Mouse (Mus musculus) ES-Bruce4 (cell line): ENCODE results near the gene 1700123O20Rik. TPM values are rescaled to one million over a fixed set of nuclear protein-coding genes. Genes with fewer than 3 reads are reported as not detected.
A peak's percentile ranks its signal among the peaks of the same experiment; 100 is the strongest.

Source experiments
- H3K27ac ChIP-seq: 2 replicates; pipeline ENCODE4 v1.5.1; 2012; ENCODE audit warnings: low read length, inconsistent platforms; ENCODE audit not compliant: insufficient read depth
- H3K27me3 ChIP-seq: 2 replicates; pipeline ENCODE4 v1.6.1; 2012; ENCODE audit warnings: mild to moderate bottlenecking, low read length, inconsistent platforms; ENCODE audit not compliant: control insufficient read depth, poor library complexity, insufficient read depth, severe bottlenecking
- H3K36me3 ChIP-seq: 2 replicates; pipeline ENCODE4 v1.6.1; 2012; ENCODE audit warnings: inconsistent platforms, mild to moderate bottlenecking, low read length, moderate library complexity; ENCODE audit not compliant: control insufficient read depth, poor library complexity, insufficient read depth, severe bottlenecking
- H3K4me1 ChIP-seq: one replicate; pipeline ENCODE4 v1.8.1; 2011; ENCODE audit warnings: low read length; ENCODE audit not compliant: control insufficient read depth, insufficient read depth
- H3K4me3 ChIP-seq: 2 replicates; pipeline ENCODE4 v1.5.1; 2011; ENCODE audit warnings: low read depth, mild to moderate bottlenecking, low read length
- H3K9ac ChIP-seq: 2 replicates; pipeline ENCODE4 v1.6.1; 2012; ENCODE audit warnings: low read depth, mild to moderate bottlenecking, inconsistent platforms; ENCODE audit not compliant: poor library complexity, severe bottlenecking
- H3K9me3 ChIP-seq: replicated peaks from 2 replicates; pipeline ENCODE4 v1.6.1; 2012; ENCODE audit warnings: mild to moderate bottlenecking, low read length, inconsistent platforms; ENCODE audit not compliant: control insufficient read depth, poor library complexity, insufficient read depth, severe bottlenecking
- CTCF ChIP-seq: IDR thresholded peaks from one replicate; pipeline ENCODE4 v1.8.1; 2011; ENCODE audit warnings: low read depth, low read length
- EP300 ChIP-seq: IDR thresholded peaks from 2 replicates; pipeline ENCODE4 v1.6.1; 2011; ENCODE audit warnings: low read depth, low read length; ENCODE audit not compliant: insufficient read depth
- POLR2A ChIP-seq: IDR thresholded peaks from one replicate; pipeline ENCODE4 v1.8.1; 2011; ENCODE audit warnings: low read length; ENCODE audit not compliant: insufficient read depth
- polyA plus RNA-seq: library from polyadenylated mRNA; stranded (reverse); fragments of >200 nt; gene quantifications from 2 replicates; pipeline ENCODE4 v1.2.4, GENCODE M21; 2011; ENCODE audit warnings: low read depth; ENCODE audit not compliant: missing spikeins, insufficient read depth, insufficient read length

1700123O20Rik gene
- polyA plus RNA-seq, 1 experiment: 25.9 TPM

GRCm38 (mm10) chr14:54712861-54713260, 26.8 kb downstream of the 1700123O20Rik start:
- Histone ChIP-seq H3K9me3 (no peaks in the 10 kb centered on the region), H3K9ac (no peak overlapping the region), H3K27ac (no peak overlapping the region), H3K36me3 (no peaks in the 10 kb centered on the region), H3K27me3 (no peaks in the 10 kb centered on the region), H3K4me3 (no peak overlapping the region), H3K4me1 (no peaks in the 10 kb centered on the region)
- TF ChIP-seq CTCF (no peak), POLR2A (no peak), EP300 (no peak)

- Histone ChIP-seq H3K27ac (no peak overlapping the region), H3K36me3 (no peaks in the 10 kb centered on the region), H3K4me3 (0 out of 2 replicates have a peak overlapping the region, but pooled peaks have one; percentile 30), H3K9ac (no peak overlapping the region), H3K27me3 (no peaks in the 10 kb centered on the region), H3K4me1 (no peaks in the 10 kb centered on the region), H3K9me3 (no peaks in the 10 kb centered on the region)
- TF ChIP-seq CTCF (no peak), EP300 (no peak), POLR2A (no peak)
Observed at GRCm38 (mm10) chr14:54714121-54714520, 28.1 kb downstream of the 1700123O20Rik start.

GRCm38 (mm10) chr14:54714617-54715081, 28.6 kb downstream of the 1700123O20Rik start:
- H3K36me3 ChIP-seq: no peaks in the 10 kb centered on the region
- no peaks in the 10 kb centered on the region for H3K9me3 ChIP-seq
- H3K9ac ChIP-seq: peak overlapping the region; percentile 1; the same call in 1 of the 2 replicates
- no peaks in the 10 kb centered on the region for H3K27me3 ChIP-seq
- no peak for TF ChIP-seq POLR2A
- no peak for TF ChIP-seq CTCF
- no peak for TF ChIP-seq EP300
- H3K27ac ChIP-seq: no peak overlapping the region
- no peaks in the 10 kb centered on the region for H3K4me1 ChIP-seq
- peak overlapping the region; percentile 13 for H3K4me3 ChIP-seq

- Histone ChIP-seq H3K36me3 (no peaks in the 10 kb centered on the region), H3K27me3 (no peaks in the 10 kb centered on the region), H3K4me3 (no peak overlapping the region), H3K9me3 (no peaks in the 10 kb centered on the region), H3K9ac (no peak overlapping the region), H3K4me1 (no peaks in the 10 kb centered on the region), H3K27ac (no peak overlapping the region)
- TF ChIP-seq POLR2A: no peak
Observed at GRCm38 (mm10) chr14:54715402-54715801, 29.4 kb downstream of the 1700123O20Rik start.

GRCm38 (mm10) chr14:54720041-54720440, 34.0 kb downstream of the 1700123O20Rik start:
- TF ChIP-seq CTCF (no peak), POLR2A (no peak), EP300 (no peak)
- no peak overlapping the region for H3K4me3 ChIP-seq
- H3K4me1 ChIP-seq: no peaks in the 10 kb centered on the region
- no peak overlapping the region for H3K9ac ChIP-seq
- no peaks in the 10 kb centered on the region for H3K27me3 ChIP-seq
- H3K27ac ChIP-seq: no peak overlapping the region
- no peaks in the 10 kb centered on the region for H3K9me3 ChIP-seq
- no peaks in the 10 kb centered on the region for H3K36me3 ChIP-seq

- H3K36me3 ChIP-seq: no peaks in the 10 kb centered on the region
- H3K4me1 ChIP-seq: no peaks in the 10 kb centered on the region
- no peak overlapping the region for H3K4me3 ChIP-seq
- H3K27me3 ChIP-seq: no peaks in the 10 kb centered on the region
- no peak overlapping the region for H3K27ac ChIP-seq
- no peak overlapping the region for H3K9ac ChIP-seq
- TF ChIP-seq POLR2A (no peak), EP300 (no peak), CTCF (no peak)
- H3K9me3 ChIP-seq: no peaks in the 10 kb centered on the region
Observed at GRCm38 (mm10) chr14:54720654-54721350, 34.8 kb downstream of the 1700123O20Rik start.
